Mouse (Mus musculus): ENCODE measurements around the gene Fam83c. TPM values are rescaled to one million over a fixed set of nuclear protein-coding genes. Genes with fewer than 3 reads are reported as not detected.
"Not testable (repeated sequence)": the region's sequence is repeated elsewhere in the genome, so short reads cannot be mapped to it uniquely, and the experiment has no call there.

Gene Fam83c
- polyA plus RNA-seq, 1 experiment from 2014 or later, result 0.66 TPM

- no peak overlapping the region for H3K27ac ChIP-seq
- ATAC-seq, result no peak
- no peaks in the 10 kb centered on the region for H3K9me3 ChIP-seq
- no peaks in the 10 kb centered on the region for H3K27me3 ChIP-seq
- H3K36me3 ChIP-seq, result peaks cover 14% of the 10 kb centered on the region
- H3K9ac ChIP-seq (replicated peaks), result no peak overlapping the region
- WGBS, result 84% methylated on average over 7 of the region's 7 CpGs
- peaks cover 19% of the 10 kb centered on the region for H3K4me1 ChIP-seq (replicated peaks)
- H3K4me3 ChIP-seq (replicated peaks), result no peak overlapping the region
- H3K4me2 ChIP-seq (replicated peaks), result no peak overlapping the region
Measured at GRCm38 (mm10) chr2:155860102-155860501, 25.4 kb upstream of the Fam83c start.

- WGBS, result 93% methylated on average over 5 of the region's 5 CpGs
- Histone ChIP-seq H3K9ac (replicated peaks) (no peak overlapping the region), H3K4me1 (replicated peaks) (no peaks in the 10 kb centered on the region), H3K4me2 (replicated peaks) (no peak overlapping the region), H3K9me3 (no peaks in the 10 kb centered on the region), H3K27me3 (no peaks in the 10 kb centered on the region), H3K36me3 (peaks cover 60% of the 10 kb centered on the region), H3K27ac (no peak overlapping the region), H3K4me3 (replicated peaks) (no peak overlapping the region)
- no peak for ATAC-seq
Measured at GRCm38 (mm10) chr2:155852536-155852935, 17.9 kb upstream of the Fam83c start.

- no peak overlapping the region for H3K4me3 ChIP-seq (replicated peaks)
- no peak overlapping the region for H3K9ac ChIP-seq (replicated peaks)
- H3K4me1 ChIP-seq (replicated peaks), result no peaks in the 10 kb centered on the region
- no peaks in the 10 kb centered on the region for H3K9me3 ChIP-seq
- no peaks in the 10 kb centered on the region for H3K27me3 ChIP-seq
- ATAC-seq, result no peak
- peaks cover 71% of the 10 kb centered on the region for H3K36me3 ChIP-seq
- H3K4me2 ChIP-seq (replicated peaks), result no peak overlapping the region
- 84% methylated on average over 7 of the region's 7 CpGs for WGBS
- H3K27ac ChIP-seq, result no peak overlapping the region
Measured at GRCm38 (mm10) chr2:155850120-155850519, 15.5 kb upstream of the Fam83c start.

DNA sequence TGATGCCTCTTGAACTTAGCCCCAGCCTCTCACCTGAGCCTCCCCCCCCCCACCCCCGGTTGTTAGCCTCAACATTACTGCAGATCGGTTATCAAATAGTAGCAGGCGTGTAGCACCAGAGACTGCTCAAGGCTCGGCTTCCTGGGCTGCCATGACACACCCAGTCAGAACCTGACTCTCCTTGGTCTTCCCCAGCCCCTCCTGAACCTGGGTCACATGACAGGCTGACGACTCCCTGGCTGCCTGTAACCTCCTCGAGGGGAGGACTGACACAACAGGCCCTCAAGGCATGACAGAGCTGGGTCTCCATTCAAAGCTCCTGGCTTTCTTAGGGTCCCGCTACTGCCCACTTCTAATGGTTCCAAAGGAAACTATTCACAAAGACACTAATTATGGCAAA is 14.8 kb upstream of the Fam83c start:
- H3K9me3 ChIP-seq, result no peaks in the 10 kb centered on the region
- 77% methylated on average over 7 of the region's 7 CpGs for WGBS
- H3K4me3 ChIP-seq (replicated peaks), result no peak overlapping the region
- no peaks in the 10 kb centered on the region for H3K27me3 ChIP-seq
- ATAC-seq, result no peak
- peaks cover 74% of the 10 kb centered on the region for H3K36me3 ChIP-seq
- H3K9ac ChIP-seq (replicated peaks), result no peak overlapping the region
- no peak overlapping the region for H3K4me2 ChIP-seq (replicated peaks)
- H3K4me1 ChIP-seq (replicated peaks), result no peaks in the 10 kb centered on the region
- H3K27ac ChIP-seq, result no peak overlapping the region

- H3K4me3 ChIP-seq (replicated peaks), result no peak overlapping the region
- H3K9me3 ChIP-seq, result no peaks in the 10 kb centered on the region
- no peaks in the 10 kb centered on the region for H3K4me1 ChIP-seq (replicated peaks)
- peaks cover 68% of the 10 kb centered on the region for H3K36me3 ChIP-seq
- H3K4me2 ChIP-seq (replicated peaks), result no peak overlapping the region
- no peak overlapping the region for H3K9ac ChIP-seq (replicated peaks)
- H3K27ac ChIP-seq, result no peak overlapping the region
- peak; percentile 77; the same call in 1 of the 2 replicates for ATAC-seq
- H3K27me3 ChIP-seq, result no peaks in the 10 kb centered on the region
- 33% methylated on average over 6 of the region's 6 CpGs for WGBS
Measured at GRCm38 (mm10) chr2:155848291-155848690, 13.6 kb upstream of the Fam83c start.

DNA sequence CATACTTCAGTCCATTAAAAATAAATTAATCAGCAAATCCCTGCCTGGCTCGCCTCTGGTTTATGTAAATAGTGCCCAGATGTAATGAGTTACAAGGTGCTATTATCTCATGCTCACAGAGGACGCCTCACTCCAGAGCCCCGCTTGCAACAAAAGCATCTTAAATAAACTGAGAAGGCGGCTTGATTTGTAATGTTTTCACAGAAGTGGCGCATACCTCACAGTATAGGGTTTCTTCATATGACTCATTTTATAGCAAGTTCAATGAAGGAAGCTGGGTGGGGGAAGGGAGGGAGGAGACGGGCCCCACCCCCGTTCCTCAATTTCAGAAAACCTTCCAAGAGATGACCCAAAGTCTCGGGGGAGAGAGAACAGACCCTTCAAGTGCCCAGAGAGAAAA is 12.3 kb upstream of the Fam83c start:
- Histone ChIP-seq H3K4me2 (replicated peaks) (no peak overlapping the region), H3K27me3 (no peaks in the 10 kb centered on the region), H3K4me3 (replicated peaks) (no peak overlapping the region), H3K4me1 (replicated peaks) (no peaks in the 10 kb centered on the region), H3K27ac (no peak overlapping the region), H3K9me3 (no peaks in the 10 kb centered on the region), H3K36me3 (peaks cover 58% of the 10 kb centered on the region), H3K9ac (replicated peaks) (no peak overlapping the region)
- no peak for ATAC-seq
- WGBS, result 90% methylated on average over 8 of the region's 8 CpGs

GRCm38 (mm10) chr2:155838961-155839360 is 4.3 kb upstream of the Fam83c start:
- H3K9ac ChIP-seq (replicated peaks), result no peak overlapping the region
- H3K27ac ChIP-seq, result no peak overlapping the region
- 84% methylated on average over 4 of the region's 4 CpGs for WGBS
- H3K36me3 ChIP-seq, result no peaks in the 10 kb centered on the region
- no peak for ATAC-seq
- H3K27me3 ChIP-seq, result no peaks in the 10 kb centered on the region
- no peaks in the 10 kb centered on the region for H3K4me1 ChIP-seq (replicated peaks)
- no peaks in the 10 kb centered on the region for H3K9me3 ChIP-seq
- H3K4me3 ChIP-seq (replicated peaks), result no peak overlapping the region
- H3K4me2 ChIP-seq (replicated peaks), result no peak overlapping the region

DNA sequence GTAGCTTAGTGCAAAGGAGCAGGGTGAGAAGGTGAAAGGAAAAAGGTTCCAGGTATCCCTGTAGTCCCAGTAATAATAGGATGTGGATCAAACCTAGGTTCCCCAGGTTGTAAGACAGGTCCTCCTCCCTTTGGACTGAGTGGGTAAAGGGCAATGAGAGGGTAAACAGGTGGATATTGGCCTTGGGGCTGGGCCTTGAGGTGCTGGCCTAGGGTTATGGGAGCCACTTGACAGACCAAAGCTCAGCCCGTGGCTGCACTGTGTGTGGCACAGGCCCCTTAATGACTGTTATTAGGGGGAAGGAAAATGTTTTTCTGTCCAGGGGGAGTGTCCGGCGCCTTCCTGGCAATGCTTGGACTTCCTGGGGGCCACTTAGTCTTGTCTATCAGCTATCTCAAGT is 3.3 kb upstream of the Fam83c start:
- Histone ChIP-seq H3K4me1 (replicated peaks) (no peaks in the 10 kb centered on the region), H3K4me3 (replicated peaks) (no peak overlapping the region), H3K9me3 (no peaks in the 10 kb centered on the region), H3K9ac (replicated peaks) (no peak overlapping the region), H3K36me3 (no peaks in the 10 kb centered on the region), H3K4me2 (replicated peaks) (no peak overlapping the region), H3K27me3 (no peaks in the 10 kb centered on the region), H3K27ac (no peak overlapping the region)
- 63% methylated on average over 3 of the region's 3 CpGs for WGBS
- ATAC-seq, result no peak

- H3K27ac ChIP-seq; H3K9me3 ChIP-seq; H3K4me3 ChIP-seq (replicated peaks); H3K27me3 ChIP-seq; H3K36me3 ChIP-seq; H3K4me2 ChIP-seq (replicated peaks); ATAC-seq; H3K9ac ChIP-seq (replicated peaks): not testable (repeated sequence)
- peaks cover 11% of the 10 kb centered on the region for H3K4me1 ChIP-seq (replicated peaks)
- 68% methylated on average over 1 of the region's 1 CpGs for WGBS
Measured at GRCm38 (mm10) chr2:155832087-155832486, 2.6 kb downstream of the Fam83c start.

- Histone ChIP-seq H3K4me1 (replicated peaks) (peaks cover 12% of the 10 kb centered on the region), H3K4me2 (replicated peaks) (no peak overlapping the region), H3K27ac (no peak overlapping the region), H3K36me3 (no peaks in the 10 kb centered on the region), H3K4me3 (replicated peaks) (no peak overlapping the region), H3K27me3 (no peaks in the 10 kb centered on the region), H3K9me3 (no peaks in the 10 kb centered on the region), H3K9ac (replicated peaks) (no peak overlapping the region)
- ATAC-seq, result no peak
- WGBS, result 63% methylated on average over 9 of the region's 9 CpGs
Measured at GRCm38 (mm10) chr2:155831302-155831701, 3.4 kb downstream of the Fam83c start.

- H3K4me3 ChIP-seq (replicated peaks), result no peak overlapping the region
- no peak overlapping the region for H3K9ac ChIP-seq (replicated peaks)
- WGBS, result 94% methylated on average over 8 of the region's 8 CpGs
- no peaks in the 10 kb centered on the region for H3K27me3 ChIP-seq
- peaks cover 14% of the 10 kb centered on the region for H3K4me1 ChIP-seq (replicated peaks)
- H3K4me2 ChIP-seq (replicated peaks), result no peak overlapping the region
- H3K36me3 ChIP-seq, result no peaks in the 10 kb centered on the region
- ATAC-seq, result no peak
- no peaks in the 10 kb centered on the region for H3K9me3 ChIP-seq
- no peak overlapping the region for H3K27ac ChIP-seq
Measured at GRCm38 (mm10) chr2:155830841-155831240, 3.8 kb downstream of the Fam83c start.

GRCm38 (mm10) chr2:155826630-155827424 is 7.8 kb downstream of the Fam83c start, which contains the start of gene Eif6:
Gene Eif6, minus strand, starts transcription at chr2:155826925.
- Histone ChIP-seq H3K4me1 (replicated peaks) (peaks cover 24% of the 10 kb centered on the region), H3K9ac (replicated peaks) (peak within 1 kb of the TSS; percentile 75), H3K9me3 (no peaks in the 10 kb centered on the region), H3K4me2 (replicated peaks) (peak within 1 kb of the TSS; percentile 97), H3K4me3 (replicated peaks) (peak within 1 kb of the TSS; percentile 91), H3K27me3 (no peaks in the 10 kb centered on the region), H3K27ac (peak within 1 kb of the TSS; percentile 81), H3K36me3 (peaks cover 21% of the 10 kb centered on the region)
- WGBS, result 2% methylated on average over 27 of the region's 27 CpGs
- peak; percentile 95 for ATAC-seq

Data from midbrain, embryonic 13.5 days (tissue).